Mouse (Mus musculus) adrenal gland, adult 8-10 months (tissue): ENCODE measurements around the gene Ppp1r21. TPM values are rescaled to one million over a fixed set of nuclear protein-coding genes. Genes with fewer than 3 reads are reported as not detected.
A peak's percentile ranks its signal among the peaks of the same experiment; 100 is the strongest.

ENCODE experiments used
- DNase-seq: peaks from one replicate; pipeline ENCODE4 v3.0.0; 2022
- total RNA-seq, 4 experiments: library from RNA; stranded (reverse); gene quantifications; 2 replicates each; pipeline ENCODE4 v1.2.4; 2022

The Ppp1r21 gene
- total RNA-seq, 4 experiments from 2014 or later, result 44.7 to 78.6 (median 59.1) TPM

DNA sequence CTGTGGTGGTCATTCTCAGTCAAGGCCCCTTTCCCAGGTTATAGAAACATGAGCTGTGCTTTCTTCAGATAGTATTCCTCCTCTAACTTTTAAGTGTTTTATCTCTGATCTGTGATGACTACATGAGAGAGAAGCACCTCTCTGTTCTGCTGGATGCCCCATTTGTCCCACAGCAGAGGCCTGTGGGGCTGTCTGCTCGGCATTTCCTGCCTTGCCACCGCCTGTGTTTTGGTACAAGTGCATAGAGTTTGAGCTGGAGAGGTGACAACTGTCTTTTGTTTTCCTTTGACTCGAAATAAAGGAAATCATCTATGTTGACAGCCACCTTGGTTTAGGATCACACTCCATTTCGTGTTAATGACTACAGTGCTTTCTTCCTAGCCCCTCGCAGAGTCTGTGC is 44.9 kb downstream of the Ppp1r21 start:
- no peak for DNase-seq

- no peak for DNase-seq
These were observed 48.8 kb downstream of the Ppp1r21 start for GRCm38 (mm10) chr17:88578522-88579242.

GRCm38 (mm10) chr17:88580556-88580955 is 50.6 kb downstream of the Ppp1r21 start:
- DNase-seq, result no peak

GRCm38 (mm10) chr17:88581511-88582021 is 51.6 kb downstream of the Ppp1r21 start:
- DNase-seq, result no peak

- no peak for DNase-seq
These were observed 53.1 kb downstream of the Ppp1r21 start for GRCm38 (mm10) chr17:88582999-88583398.

GRCm38 (mm10) chr17:88583411-88583810 is 53.5 kb downstream of the Ppp1r21 start:
- DNase-seq, result no peak

DNA sequence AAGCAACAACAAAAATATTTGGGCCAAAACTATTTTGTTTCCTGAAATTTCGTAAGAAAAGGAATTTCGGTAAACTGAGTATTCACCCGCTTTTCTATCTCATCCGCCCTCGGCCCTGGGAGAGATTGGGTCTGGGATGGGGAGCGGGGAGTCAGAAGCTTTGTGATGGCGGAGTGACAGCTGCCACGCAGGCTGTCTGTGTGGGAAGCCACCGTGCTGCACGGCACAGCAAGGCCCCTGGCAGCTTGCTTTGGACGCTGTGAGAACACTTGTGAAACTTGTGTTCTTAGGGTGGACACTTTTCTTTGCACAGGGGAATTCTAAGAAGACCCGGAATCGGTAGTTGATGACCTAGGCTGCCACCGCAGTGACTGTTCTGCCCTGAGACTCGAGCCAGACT is 57.5 kb downstream of the Ppp1r21 start:
- DNase-seq, result no peak

GRCm38 (mm10) chr17:88588228-88588627 is 58.3 kb downstream of the Ppp1r21 start:
- DNase-seq, result no peak

- no peak for DNase-seq
These were observed 60.3 kb downstream of the Ppp1r21 start for GRCm38 (mm10) chr17:88590251-88590650.

DNA sequence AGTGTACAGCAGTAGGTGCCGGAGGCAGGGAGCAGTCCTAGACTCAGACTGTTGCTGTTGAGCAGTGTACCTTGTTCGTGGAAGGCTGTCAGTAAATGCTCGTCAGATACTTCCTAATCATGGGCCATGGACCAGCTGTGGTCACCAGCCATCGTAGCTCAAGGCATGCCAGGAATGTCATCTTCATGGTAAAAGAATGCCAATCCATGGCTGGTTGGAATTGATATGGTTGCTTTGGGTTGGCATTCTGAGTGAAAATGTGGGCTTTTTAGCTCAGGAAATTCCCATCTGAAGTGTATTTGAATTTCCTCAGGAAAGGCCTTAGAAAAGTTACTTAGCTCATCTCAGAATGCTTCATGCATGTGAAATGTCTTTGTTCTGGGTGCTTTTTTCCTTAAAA is 65.2 kb downstream of the Ppp1r21 start:
- no peak for DNase-seq

- no peak for DNase-seq
These were observed 66.2 kb downstream of the Ppp1r21 start for GRCm38 (mm10) chr17:88596068-88596467.

GRCm38 (mm10) chr17:88596544-88597221 is 66.8 kb downstream of the Ppp1r21 start:
- no peak for DNase-seq

DNA sequence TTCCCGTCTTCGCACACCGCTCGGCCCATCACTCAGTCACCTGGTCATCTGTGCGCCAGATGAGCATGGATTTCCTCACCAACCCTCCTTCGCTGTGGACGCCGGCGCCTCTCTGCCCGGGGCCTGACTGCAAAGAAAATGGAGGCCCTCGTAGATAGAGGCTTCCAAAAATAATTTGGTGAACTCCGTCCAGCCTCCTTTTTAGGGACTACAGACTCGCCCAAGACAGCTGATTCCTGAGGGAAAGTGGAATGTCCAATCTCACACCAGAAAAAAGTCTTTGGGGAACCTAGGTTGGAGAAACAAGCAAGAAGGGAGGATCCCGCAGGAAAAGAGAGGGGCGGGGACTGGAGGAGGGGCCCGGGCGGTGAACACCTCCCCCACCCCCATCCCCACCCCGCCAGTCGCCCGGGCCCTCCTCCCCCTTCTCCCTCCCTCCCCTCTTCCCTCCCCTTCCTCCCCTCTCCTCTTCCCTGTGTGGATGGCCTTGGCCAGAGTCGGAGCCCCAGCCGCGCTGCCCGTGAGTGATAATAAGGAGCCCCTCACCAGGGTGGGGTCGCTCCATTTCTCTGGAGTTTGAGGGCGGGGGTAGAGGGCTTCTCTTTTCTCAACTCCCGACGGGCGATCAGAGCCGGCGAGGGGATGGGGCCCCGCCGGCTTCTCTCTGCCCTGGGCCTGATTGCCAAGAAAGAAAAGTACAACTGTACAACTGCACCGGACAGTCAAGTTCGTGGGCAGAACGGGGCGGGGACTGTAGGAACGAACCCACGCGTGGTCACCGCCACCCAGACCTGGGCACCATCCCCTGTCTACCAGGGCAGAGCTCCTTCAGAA is 67.5 kb downstream of the Ppp1r21 start, which contains the start of gene Ston1:
Ston1 (plus strand) TSS at position 463 of the 834 bp plus-strand sequence.
- peak; percentile 65 for DNase-seq

DNA sequence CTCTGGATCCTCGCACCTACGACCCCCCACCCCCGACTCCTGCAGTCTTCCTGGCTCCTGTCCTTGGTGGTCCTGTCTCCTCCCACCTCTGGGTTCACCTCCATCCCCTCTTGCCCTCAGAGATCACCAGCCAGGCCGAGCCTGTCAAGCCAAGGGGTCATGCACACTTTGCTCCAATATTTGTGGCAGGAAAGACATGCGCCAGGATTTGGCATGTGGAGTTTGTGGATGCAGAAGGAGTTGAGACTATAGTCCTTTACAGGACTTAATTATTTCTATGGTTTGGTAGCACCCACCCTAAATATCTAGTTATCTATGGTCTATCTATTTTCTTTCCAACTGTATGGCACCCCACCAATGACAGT is 68.1 kb downstream of the Ppp1r21 start:
- no peak for DNase-seq

DNA sequence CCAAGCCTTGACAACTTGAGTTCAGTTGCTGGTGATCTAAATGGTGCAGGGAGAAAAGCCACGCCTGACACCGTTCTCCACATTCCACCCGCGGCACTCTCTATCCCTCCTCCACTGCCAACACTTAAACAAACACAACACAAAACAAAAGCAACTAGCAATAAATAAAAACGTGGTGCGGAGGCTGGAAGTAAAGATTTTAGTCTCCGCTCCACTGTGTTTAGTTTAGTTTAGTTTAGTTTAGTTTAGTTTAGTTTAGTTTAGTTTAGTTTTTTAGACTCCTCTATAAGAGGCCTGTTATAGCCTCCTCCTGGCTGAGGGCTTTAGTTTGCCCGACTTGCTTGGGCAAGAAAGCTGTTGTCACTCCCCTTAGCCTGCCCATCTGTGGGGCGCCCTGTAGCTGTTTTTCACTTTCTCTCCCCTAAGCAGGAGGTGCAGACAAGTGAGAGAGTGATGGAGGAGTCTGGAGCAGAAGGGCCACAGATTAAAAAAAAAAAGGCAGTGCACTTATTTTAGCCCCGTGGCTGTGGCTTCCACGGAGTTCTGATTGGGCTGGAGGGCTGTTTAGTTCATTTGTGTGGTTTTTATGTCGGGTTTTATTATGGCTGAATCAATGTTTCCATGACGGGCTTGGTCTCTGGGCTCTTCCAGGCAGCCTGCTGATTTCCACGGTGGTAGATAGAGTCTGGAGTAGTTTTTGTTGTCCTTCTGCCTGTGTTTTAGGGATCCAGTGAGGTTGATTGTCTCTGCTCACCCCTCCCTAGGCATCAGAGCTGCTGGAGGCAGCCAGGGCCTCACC is 68.9 kb downstream of the Ppp1r21 start:
- DNase-seq, result no peak

GRCm38 (mm10) chr17:88600492-88601026 is 70.6 kb downstream of the Ppp1r21 start:
- no peak for DNase-seq

GRCm38 (mm10) chr17:88603943-88604342 is 74.0 kb downstream of the Ppp1r21 start:
- no peak for DNase-seq

DNA sequence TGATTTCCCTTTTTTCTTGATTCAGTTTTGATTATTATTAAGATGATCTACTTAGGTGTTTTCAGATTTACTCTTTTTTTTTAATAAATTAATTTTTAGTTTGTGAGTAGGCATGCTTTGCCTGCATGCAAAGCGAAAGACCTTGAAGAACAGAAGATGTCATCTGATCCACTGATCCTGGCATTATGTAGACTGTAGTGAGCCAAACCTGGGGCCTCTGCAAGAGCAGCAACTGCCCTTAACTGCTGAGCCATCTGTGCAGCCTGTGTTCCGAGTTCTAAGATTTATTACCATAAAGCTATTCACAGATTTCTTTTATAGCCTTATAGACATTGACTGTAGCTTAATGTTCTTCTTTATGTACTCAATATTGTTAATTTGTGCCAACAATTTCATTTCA is 76.1 kb downstream of the Ppp1r21 start:
- DNase-seq, result no peak

- DNase-seq, result no peak
These were observed 79.4 kb downstream of the Ppp1r21 start for GRCm38 (mm10) chr17:88609361-88609760.

- DNase-seq, result no peak
These were observed 81.1 kb downstream of the Ppp1r21 start for GRCm38 (mm10) chr17:88611057-88611456.

DNA sequence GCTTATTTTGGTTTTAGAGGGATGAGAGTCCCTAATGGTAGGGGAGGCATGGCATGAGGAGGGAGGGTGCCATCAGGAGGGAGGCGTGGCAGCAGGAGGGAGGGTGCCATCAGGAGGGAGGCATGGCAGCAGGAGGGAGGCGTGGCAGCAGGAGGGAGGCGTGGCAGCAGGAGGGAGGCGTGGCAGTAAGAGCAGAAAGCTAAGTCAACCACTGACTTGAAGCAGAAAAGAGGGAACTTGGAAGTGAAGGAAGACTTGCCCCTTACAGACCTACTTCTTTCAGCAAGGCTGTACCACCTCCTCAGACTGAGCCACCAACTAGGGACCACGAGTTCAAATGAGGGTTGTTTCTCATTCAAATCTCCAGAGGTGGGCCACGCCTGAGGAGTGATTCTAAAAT is 83.3 kb downstream of the Ppp1r21 start:
- no peak for DNase-seq

GRCm38 (mm10) chr17:88613721-88614120 is 83.8 kb downstream of the Ppp1r21 start:
- DNase-seq, result no peak
